Mouse (Mus musculus): ENCODE measurements around the gene Cend1. TPM values are rescaled to one million over a fixed set of nuclear protein-coding genes. Genes with fewer than 3 reads are reported as not detected.

Cend1 gene
- not detected for total RNA-seq (2023)

DNA sequence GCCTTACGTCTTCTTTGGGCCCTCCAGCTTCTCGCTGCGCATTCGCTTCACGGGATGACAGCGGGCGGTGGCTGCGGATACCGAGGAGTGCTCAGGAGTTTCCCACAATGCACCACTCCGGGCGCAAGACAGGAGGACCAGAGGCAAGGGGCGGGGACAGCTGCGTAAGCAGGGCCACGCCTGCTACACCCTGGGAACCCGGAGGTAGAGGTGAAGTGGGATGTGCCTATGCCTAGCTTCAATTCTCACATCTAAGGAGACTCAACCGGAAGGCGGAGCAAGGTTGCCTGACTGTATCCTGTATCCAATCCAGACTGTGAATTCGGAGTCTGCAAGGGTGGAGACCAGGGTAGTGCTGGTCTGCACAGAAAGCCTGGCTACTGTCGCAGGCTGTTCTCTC is at the start of gene Cend1:
Cend1 (minus strand) TSS at position 182 of the 400 bp plus-strand sequence.

DNA sequence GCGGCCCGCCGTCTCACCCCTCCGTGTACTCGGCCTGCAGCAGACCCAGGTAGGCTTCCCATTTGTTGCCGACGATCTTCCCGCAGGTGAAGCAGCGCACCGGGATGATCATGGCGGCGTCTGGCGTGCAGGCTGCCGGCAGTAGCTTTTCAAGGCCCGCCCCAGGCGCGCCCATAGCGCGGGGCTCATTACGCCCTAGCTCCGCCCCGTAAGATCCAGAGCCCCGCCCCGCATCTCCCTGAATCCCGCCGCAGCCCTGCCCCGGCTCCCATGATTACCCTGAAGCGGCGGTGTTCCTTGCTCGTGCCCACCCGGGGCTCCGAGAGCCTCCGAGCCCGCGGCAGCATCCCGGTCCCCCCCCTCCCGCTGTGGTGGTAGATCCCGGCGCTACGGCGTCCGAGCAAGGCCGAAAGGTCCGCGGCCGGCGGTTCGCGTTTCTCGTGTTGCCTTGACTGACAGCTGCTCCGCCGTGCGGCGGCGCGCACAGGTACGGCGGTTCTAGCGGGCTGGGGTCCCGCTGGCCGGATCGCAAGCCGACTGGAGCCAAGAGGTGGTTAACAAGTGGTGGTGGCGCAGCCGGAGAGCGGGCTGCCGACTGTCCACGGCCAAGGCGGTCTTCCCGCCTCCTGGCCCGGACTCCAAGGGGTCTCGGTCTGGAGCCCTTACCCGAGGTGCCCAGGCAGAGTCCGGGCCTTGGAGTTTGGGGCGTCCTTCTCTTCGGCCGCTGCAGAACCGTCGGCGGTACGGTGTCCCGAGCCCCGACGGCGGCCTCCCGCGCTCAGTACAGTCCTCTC is 45.9 kb upstream of the Cend1 start, which contains the start of the genes Polr2l and Tspan4:
Polr2l (minus strand) TSS at position 122 of the 794 bp plus-strand sequence.
Tspan4 (plus strand) TSS at position 230 of the 794 bp plus-strand sequence.

DNA sequence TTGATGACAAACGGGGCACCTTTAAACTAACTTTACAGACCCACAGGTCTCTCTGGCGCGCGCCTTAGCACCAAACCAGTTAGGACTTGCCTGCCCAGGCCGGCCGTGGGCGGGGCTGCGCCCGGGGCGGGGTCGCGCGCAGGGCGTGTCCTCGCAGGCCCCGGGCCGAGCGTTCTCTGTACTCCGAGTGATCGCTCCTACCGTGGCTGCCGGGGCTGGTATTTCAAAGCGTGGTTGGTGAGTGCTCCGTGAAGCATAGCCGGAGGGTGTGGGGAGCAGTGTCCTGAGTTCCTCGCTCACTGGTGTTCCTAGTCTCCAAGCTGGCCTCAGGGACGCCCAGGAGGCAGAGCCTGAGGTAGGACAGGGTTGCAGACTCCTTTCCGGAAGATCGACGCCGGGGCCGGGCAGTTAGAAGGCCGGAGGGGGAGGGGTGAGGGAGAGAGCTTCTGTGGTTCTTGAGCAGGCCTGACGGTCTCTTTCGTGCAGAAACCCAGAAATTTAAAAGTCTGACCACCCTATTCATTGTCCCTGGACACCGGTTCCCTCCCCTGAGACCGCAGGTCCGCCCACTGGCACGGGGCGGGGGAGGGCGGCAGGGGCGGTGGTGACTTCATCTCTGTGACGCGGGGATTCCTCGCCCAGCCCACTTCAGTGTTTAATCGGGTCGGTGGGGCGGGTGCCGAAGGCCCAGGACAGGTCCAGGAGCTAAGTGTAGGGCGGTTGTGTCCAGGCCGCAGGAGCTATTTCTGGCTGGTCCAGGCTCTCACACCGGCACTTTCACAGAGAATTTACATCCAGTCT is 38.1 kb upstream of the Cend1 start, which contains the start of gene Cd151:
Cd151 (plus strand) TSS at position 163 of the 801 bp plus-strand sequence.

DNA sequence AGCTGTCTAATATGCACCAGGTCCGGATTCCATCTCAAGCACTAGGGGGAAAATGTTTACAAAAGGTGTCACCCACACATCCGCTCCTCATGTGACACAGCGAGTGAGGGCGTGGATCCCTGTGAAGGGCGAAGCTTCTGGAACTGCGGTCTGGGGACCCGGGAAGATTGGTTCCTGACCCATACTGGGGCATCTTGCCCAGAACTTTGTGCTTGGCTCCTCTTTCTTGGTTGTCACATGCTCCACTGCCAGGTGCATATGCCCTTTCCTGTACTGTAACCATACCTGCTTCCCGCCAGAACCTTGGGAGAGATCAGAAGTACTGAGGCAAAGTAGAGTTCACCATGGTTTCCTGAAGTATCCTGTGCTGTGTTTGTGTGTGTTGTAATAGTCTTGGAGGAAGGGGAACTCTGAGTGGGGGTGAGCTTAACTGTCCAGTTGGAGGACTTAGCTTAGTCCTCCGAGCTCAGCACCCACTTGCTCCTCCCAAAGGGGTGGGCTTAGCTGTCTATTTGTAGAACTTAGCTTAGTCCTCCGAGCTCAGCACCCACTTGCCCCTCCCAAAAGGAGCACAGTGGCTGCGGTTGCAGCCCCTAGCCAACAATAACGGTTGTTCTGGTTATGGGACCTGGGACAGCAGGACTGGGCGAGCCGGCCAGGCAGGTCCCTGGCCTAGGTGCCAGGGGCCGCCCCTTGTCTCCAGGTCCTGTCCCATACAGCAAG is 31.3 kb upstream of the Cend1 start, which contains the start of gene Cracr2b:
Cracr2b (plus strand) TSS at position 704 of the 723 bp plus-strand sequence.

DNA sequence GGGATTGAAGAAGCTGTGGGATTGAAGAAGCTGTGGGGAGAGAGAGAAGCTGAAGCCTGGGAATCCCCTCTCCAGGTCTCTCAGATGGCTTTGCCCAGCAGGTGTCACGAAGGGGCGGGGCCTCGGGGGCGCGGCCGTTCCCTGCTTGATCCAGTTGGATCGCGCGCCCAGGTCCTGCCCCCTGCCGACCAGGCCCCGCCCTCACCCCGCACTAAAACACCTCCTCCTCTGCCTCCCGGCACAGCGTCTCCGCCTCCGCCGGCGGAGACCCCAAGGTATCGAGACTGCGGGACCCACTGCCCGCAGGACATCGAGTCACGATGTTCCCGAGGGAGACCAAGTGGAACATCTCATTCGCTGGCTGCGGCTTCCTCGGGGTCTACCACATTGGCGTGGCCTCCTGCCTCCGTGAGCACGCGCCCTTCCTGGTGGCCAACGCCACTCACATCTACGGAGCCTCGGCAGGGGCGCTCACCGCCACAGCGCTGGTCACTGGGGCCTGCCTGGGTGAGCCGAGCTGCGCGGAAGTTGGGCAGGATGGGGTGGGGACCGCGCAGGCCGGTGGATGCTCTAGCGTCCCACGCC is 25.8 kb upstream of the Cend1 start, which contains the start of gene Pnpla2:
Pnpla2 (plus strand) TSS at position 232 of the 585 bp plus-strand sequence.

DNA sequence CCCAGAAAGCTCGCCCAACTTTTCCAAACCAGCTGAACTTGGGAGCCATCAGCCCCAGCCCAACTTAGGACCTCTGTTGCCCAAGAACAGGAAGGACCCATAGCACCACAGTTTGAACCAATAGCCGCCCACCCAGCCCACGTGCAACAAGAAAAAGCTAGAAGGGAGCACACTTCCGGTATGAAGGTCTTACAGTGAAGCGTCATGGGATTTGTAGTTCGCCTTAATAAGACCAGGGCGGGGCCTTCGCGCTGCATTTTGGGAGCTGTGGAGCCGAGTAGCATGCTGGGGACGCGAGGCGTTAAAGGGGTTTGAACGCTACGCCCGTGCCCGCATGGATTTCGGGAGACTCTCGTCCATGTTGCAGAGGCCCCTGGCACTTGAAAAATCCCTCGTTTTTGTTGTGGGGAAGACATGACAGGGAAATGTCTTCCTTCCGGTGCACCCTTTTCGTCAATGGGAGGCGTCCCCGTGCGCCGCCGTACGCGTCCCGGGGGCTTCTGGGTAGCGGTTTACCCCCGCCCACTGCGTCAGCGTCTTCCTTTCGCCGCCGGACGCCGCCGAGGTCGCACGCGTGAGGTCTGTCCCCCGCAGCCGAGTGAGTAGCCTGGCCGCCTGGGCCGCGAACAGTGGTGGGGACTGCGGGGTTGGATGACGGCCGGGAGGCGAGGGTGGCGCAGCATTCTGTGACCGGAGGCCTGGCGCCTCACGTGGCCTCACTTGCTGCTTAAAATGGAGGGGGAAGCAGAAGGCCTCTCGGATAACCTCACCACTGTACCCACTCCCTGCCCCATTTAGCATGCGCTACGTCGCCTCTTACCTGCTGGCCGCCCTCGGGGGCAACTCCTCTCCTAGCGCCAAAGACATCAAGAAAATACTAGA is 18.1 kb upstream of the Cend1 start, which contains the start of gene Rplp2:
Rplp2 (plus strand) TSS at position 261 of the 882 bp plus-strand sequence.

DNA sequence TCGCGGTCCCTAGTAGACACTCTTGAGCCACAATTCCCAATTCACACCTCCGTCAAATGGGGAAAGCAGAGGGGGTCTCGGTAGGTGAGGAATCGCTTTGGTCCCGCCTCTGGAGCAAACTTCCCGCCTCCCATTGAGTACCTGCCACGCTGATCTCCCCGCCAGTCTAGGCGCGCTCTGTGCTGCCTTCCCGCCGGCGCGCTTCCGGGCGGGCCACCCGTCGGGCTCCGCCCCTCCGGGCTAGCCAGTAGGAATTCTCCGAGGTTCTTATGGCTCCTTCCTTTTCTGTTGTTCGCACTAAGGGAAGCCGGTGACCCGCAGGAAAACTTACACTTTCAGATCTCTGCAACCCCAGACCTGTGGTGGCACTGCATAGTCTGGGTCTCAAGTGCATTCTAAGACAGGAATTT is 14.5 kb upstream of the Cend1 start, which contains the start of gene Pidd1:
Pidd1 (minus strand) TSS at position 198 of the 410 bp plus-strand sequence.

DNA sequence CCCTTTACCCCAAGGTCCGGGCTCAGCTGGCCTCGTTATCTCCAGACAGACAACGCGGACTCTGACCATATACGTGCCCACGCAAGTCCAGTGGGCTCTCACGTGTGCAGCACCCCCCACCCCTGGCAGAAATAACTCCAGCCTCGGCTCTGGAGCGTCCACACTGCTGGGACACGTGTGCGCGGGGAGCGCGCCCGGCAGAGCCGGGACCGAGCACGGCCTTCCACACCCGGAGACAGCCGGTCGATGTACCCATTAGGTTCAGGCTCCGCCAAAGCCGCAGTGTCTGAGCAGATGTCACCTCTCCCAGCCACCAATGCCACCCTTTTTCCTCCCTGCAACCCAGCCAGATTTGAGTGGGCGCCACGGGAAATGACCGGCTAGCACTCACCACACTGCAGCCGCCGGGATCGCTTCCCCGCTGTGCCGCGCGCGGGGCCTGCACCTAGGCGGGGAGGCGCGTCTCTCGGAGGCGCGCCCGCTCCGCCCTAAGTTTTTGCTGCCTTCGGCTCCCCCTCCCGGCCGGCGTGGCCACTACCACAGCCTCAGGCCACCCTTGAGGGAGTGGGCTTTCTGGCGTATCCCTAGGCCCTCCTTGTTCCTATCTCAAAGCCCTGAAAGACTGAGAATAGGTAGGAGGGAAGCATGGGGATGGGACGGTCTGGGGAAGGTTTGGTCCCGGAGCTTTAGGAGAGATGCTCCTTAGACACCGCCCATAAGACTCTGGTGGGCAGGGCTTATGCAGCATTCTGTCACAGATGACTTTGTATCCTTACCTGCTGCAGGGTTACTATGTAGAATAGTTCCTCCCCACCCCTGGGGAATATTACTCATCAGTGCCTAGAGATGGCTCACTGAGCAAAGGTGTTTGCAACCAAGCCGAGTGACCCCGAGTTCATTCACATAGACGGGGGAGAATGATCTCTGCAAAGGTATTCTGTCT is 8.2 kb upstream of the Cend1 start, which contains the start of gene Slc25a22:
Slc25a22 (minus strand) TSS at position 715 of the 943 bp plus-strand sequence.

DNA sequence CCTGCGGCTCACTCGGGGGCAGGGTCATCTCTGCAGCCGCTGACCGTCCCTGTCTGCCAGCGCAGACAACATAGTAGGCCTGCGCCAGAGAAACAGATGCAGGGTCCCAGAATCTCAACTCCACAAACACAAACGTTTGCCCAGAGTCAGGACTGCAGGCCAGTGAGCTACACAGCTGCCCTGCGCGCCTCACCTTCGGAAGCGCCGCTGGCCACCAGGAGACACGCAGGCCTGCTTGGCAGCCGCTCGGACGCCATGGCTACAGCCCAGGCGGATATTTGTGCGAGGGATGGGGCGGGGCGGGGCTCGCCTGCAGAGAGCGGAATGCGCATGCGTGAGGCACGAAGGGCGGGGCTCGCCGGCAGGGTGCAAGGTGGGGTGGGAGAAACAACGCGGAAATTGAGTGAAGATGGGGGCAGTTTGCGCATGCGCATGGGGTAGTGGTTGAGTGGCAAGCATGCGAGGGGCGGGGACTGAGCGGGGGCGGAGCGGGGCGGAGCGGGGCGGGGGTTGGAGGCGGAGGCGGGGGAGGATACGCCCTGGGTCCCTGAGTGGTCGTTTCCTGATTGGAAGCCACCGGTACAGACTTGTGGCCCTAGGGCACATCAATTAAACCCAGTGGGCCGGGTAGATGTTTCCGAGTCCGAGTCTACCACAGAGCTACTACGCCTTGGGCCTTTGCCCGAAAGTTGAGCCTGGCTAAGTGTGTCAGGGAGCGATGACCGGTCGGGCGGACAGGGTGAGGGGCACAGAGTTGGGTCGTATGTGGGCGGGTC is 15.3 kb downstream of the Cend1 start, which contains the start of gene Gatd1:
Gatd1 (minus strand) TSS at position 328 of the 776 bp plus-strand sequence.

DNA sequence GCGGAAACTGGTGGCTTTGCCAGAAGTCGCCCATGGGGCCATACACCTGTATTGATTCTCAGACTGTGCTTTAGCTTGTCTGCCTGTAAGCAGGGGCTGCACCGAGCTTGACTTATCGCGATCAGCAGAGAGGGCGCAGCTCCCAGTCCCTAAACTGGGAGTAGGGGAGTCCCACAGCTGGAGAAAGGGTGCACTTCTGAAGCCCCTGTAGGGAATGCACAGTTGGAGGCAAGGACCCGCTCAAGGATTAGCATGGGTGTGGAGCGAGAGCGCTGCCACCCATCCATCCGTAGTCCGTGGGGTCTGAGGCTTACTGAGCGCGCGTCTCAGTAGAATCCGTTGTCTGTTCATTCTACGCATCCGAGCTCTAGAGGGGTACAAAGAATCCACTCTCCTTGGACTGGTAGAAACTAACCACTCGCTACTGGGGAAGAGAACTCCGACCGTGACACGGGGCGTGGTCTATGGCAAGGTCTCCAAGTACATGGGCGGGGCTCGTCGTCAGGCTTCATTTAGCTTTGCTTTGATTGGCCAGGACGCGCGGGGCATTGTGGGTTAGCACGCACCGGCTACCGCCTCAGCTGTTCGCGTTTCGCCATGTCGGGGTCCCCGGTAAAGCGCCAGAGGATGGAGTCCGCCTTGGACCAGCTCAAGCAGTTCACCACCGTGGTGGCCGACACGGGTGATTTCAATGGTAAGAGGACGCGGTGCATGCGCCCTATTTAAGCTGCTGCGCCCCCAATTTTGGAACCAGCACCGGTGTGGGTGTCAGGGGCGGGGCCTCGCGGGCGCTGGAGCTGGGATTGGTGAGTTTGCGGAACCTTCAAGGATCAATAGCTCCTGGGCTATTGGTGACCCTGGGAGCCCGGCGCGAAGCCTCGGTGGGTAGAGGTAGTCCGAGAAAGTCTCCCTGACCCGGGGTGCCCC is 37.4 kb downstream of the Cend1 start, which contains the start of gene Taldo1:
Taldo1 (plus strand) TSS at position 575 of the 927 bp plus-strand sequence.

Other genes with a start within 250 kb of the Cend1 start
- 10 to 100 TPM; 23.1 to 28.1 TPM for gene Hras, start 235.5 kb downstream of the Cend1 start, total RNA-seq (2023)
- 1 to 10 TPM; 5.4 to 7.7 TPM for gene Lrrc56, start 235.3 kb downstream of the Cend1 start, total RNA-seq (2023)
- gene Lmntd2, start 215.4 kb downstream of the Cend1 start, total RNA-seq (2023) = 1 to 10 TPM; 4.9 TPM
- gene Rassf7, start 213.6 kb downstream of the Cend1 start, total RNA-seq (2023) = 10 to 100 TPM; 13.4 to 15.4 TPM
- gene Phrf1, start 200.7 kb downstream of the Cend1 start, total RNA-seq (2023) = 100 to 1,000 TPM; 149 TPM
- gene Irf7, start 163.0 kb downstream of the Cend1 start, total RNA-seq (2023) = 10 to 100 TPM; 27.7 to 43.8 TPM
- gene Cdhr5, start 152.7 kb downstream of the Cend1 start, total RNA-seq (2023) = not detected
- gene Sct, start 150.4 kb downstream of the Cend1 start, total RNA-seq (2023) = not detected
- not detected for gene Drd4, start 137.5 kb downstream of the Cend1 start, total RNA-seq (2023)
- 10 to 100 TPM; 44.0 to 45.2 TPM for gene Deaf1, start 101.8 kb downstream of the Cend1 start, total RNA-seq (2023)
- gene Tmem80, start 101.8 kb downstream of the Cend1 start, total RNA-seq (2023) = 10 to 100 TPM; 21.6 to 30.3 TPM
- under 1 TPM; 0.24 to 0.84 TPM for gene Eps8l2, start 90.6 kb downstream of the Cend1 start, total RNA-seq (2023)
- gene Taldo1, start 37.3 kb downstream of the Cend1 start, total RNA-seq (2023) = 100 to 1,000 TPM; 146 to 150 TPM
- gene Gatd1, start 15.4 kb downstream of the Cend1 start, total RNA-seq (2023) = 10 to 100 TPM; 31.8 to 46.1 TPM
- gene Slc25a22, start 8.4 kb upstream of the Cend1 start, total RNA-seq (2023) = 10 to 100 TPM; 45.5 to 49.9 TPM
- 1 to 10 TPM; 5.9 to 6.3 TPM for gene Pidd1, start 14.5 kb upstream of the Cend1 start, total RNA-seq (2023)
- 1,000 to 10,000 TPM; 2,341 to 2,386 TPM for gene Rplp2, start 17.9 kb upstream of the Cend1 start, total RNA-seq (2023)
- 10 to 100 TPM; 54.1 to 58.8 TPM for gene Pnpla2, start 25.7 kb upstream of the Cend1 start, total RNA-seq (2023)
- gene Cracr2b, start 31.6 kb upstream of the Cend1 start, total RNA-seq (2023) = not detected
- 10 to 100 TPM; 11.2 to 17.5 TPM for gene Cd151, start 37.9 kb upstream of the Cend1 start, total RNA-seq (2023)
- 10 to 100 TPM; 18.6 to 21.3 TPM for gene Polr2l, start 45.6 kb upstream of the Cend1 start, total RNA-seq (2023)
- gene Tspan4, start 45.7 kb upstream of the Cend1 start, total RNA-seq (2023) = under 1 TPM in 1 of 2 experiments, not detected in 1; 0.99 TPM
- gene Chid1, start 110.4 kb upstream of the Cend1 start, total RNA-seq (2023) = 10 to 100 TPM; 18.7 to 24.5 TPM
- 10 to 100 TPM; 43.5 to 45.4 TPM for gene Ap2a2, start 132.7 kb upstream of the Cend1 start, total RNA-seq (2023)
- not detected for gene Muc6, start 225.8 kb upstream of the Cend1 start, total RNA-seq (2023)

All from B cell, adult 67 days (primary cell).